Mouse (Mus musculus): ENCODE data around the gene Elavl1. TPM values are rescaled to one million over a fixed set of nuclear protein-coding genes. Genes with fewer than 3 reads are reported as not detected.
A peak's percentile ranks its signal among the peaks of the same experiment; 100 is the strongest.
"Not testable (repeated sequence)": the region's sequence is repeated elsewhere in the genome, so short reads cannot be mapped to it uniquely, and the experiment has no call there.

The Elavl1 gene
- 209 and 213 TPM in 2 replicates for polyA plus RNA-seq (2015; fragmentation: Nextera tagmentation; extraction: Ambion mirVana)

DNA sequence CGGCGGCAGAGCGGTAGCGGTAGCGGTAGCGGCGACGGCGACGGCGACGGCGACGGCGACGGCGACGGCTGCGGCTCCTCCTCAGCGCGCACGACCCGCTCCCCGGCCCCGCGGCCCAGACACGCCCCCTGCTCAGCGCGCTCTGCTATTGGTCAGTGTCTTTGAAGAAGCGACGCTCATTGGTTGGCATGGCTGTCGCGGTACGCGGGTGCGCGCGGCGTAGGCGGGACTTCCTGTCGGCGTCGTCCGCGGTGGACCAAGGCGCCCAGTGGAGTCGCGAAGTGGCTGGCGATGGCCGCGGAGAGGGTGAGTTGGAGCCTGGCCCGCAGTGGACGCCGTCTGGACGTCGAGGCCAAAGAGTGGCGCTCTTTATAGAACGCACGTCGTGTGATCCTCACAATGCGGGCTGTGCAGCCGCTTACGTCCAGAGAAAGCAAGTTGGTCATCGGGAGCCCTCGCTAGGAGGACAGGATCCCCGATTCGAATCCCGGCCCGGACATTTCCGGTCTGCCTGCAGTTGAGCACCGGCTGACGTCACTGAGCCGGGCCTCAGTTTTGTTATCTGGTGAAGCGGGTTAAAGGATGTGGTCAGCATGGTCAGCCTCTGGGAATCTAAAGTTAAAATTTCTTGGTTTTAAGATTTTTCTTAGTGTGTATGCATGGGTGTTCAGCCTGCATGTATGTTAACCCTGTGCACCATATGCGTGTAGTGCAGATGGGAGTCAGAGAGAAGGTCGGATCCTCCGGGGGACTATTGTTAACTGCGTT is at the start of gene Elavl1, which contains the start of gene Ccl25:
TSS of gene Elavl1 (minus strand) at position 431 of the 768 bp plus-strand sequence.
TSS of gene Ccl25 (plus strand) at position 228 of the 768 bp plus-strand sequence.
- H3K4me1 ChIP-seq, result peaks cover 36% of the 10 kb centered on the region
- H3K27me3 ChIP-seq, result no peaks in the 10 kb centered on the region
- no peaks in the 10 kb centered on the region for H3K9me3 ChIP-seq (replicated peaks)
- peak within 1 kb of the TSS; percentile 96 for H3K4me3 ChIP-seq (replicated peaks)
- H3K4me2 ChIP-seq (replicated peaks), result peak within 1 kb of the TSS; percentile 89
- H3K9ac ChIP-seq, result peak within 1 kb of the TSS; percentile 92
- peaks cover 43% of the 10 kb centered on the region for H3K36me3 ChIP-seq
- WGBS, result under 1% methylated on average over 78 of the region's 78 CpGs
- peak within 1 kb of the TSS; percentile 91 for H3K27ac ChIP-seq (replicated peaks)
- peak; percentile 98 for ATAC-seq (ENCODE audit: insufficient number of reproducible peaks, low FRiP score, low TSS enrichment, low read depth)

DNA sequence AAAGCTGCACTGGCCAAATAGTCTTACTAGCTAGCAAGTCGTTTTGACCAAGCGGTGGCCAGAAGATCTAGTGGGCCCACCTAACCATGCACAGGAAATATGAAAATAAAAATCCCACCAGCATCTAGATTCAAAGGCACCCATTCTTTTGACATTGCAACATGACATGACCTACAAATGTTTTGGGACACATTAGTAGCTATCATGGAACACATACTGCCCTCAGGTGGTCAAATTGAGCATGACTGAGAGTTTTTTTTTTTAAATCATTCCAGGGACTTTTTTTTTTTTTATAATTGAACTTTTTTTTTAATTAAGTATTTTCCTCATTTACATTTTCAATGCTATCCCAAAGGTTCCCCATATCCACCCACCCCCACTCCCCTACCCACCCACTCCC is 47.4 kb upstream of the Elavl1 start:
- Histone ChIP-seq H3K27ac (replicated peaks) (no peak overlapping the region), H3K9ac (no peak overlapping the region), H3K27me3 (no peaks in the 10 kb centered on the region), H3K4me1 (no peaks in the 10 kb centered on the region), H3K36me3 (no peaks in the 10 kb centered on the region), H3K9me3 (replicated peaks) (no peaks in the 10 kb centered on the region), H3K4me2 (replicated peaks) (no peak overlapping the region), H3K4me3 (replicated peaks) (no peak overlapping the region)
- whole genome bisulfite sequencing, result 78% methylated on average over 2 of the region's 2 CpGs
- no peak for ATAC-seq (ENCODE audit: insufficient number of reproducible peaks, low FRiP score, low TSS enrichment, low read depth)

- no peak overlapping the region for H3K27ac ChIP-seq (replicated peaks)
- H3K36me3 ChIP-seq, result no peaks in the 10 kb centered on the region
- WGBS, result 35% methylated on average over 2 of the region's 2 CpGs
- ATAC-seq (ENCODE audit: insufficient number of reproducible peaks, low FRiP score, low TSS enrichment, low read depth), result no peak; the same call in 1 of the 2 replicates
- no peaks in the 10 kb centered on the region for H3K4me1 ChIP-seq
- no peak overlapping the region for H3K9ac ChIP-seq
- no peaks in the 10 kb centered on the region for H3K9me3 ChIP-seq (replicated peaks)
- H3K4me2 ChIP-seq (replicated peaks), result no peak overlapping the region
- no peak overlapping the region for H3K4me3 ChIP-seq (replicated peaks)
- no peaks in the 10 kb centered on the region for H3K27me3 ChIP-seq
These were observed 44.9 kb upstream of the Elavl1 start for GRCm38 (mm10) chr8:4370078-4370477.

- H3K4me3 ChIP-seq (replicated peaks), result no peak overlapping the region
- no peaks in the 10 kb centered on the region for H3K27me3 ChIP-seq
- H3K9ac ChIP-seq, result no peak overlapping the region
- no peak overlapping the region for H3K4me2 ChIP-seq (replicated peaks)
- no peaks in the 10 kb centered on the region for H3K4me1 ChIP-seq
- no peak overlapping the region for H3K27ac ChIP-seq (replicated peaks)
- no peak for ATAC-seq (ENCODE audit: insufficient number of reproducible peaks, low FRiP score, low TSS enrichment, low read depth)
- no peaks in the 10 kb centered on the region for H3K9me3 ChIP-seq (replicated peaks)
- 94% methylated on average over 4 of the region's 4 CpGs for WGBS
- H3K36me3 ChIP-seq, result no peaks in the 10 kb centered on the region
These were observed 43.3 kb upstream of the Elavl1 start for GRCm38 (mm10) chr8:4368470-4368869.

DNA sequence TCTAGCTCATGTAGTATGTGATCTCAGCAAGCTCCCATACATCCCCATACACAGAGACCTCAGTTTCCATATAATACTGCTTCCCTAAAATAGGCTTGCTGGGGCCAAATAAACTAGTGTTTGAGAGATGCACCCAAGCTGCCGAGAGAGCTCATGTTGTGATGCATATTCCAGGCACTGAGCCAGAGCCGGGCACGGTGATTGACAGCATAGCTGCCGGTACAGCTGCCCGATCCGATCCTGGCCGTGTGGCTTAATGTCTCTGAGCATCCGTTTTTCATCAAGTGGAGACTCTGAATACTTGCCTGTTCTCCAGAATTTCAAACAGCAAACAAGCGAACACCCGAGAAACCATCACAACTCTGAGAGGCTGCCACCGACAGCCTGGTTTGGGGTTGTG is 42.6 kb upstream of the Elavl1 start:
- H3K4me1 ChIP-seq, result no peaks in the 10 kb centered on the region
- ATAC-seq (ENCODE audit: insufficient number of reproducible peaks, low FRiP score, low TSS enrichment, low read depth), result no peak
- no peak overlapping the region for H3K9ac ChIP-seq
- H3K27me3 ChIP-seq, result no peaks in the 10 kb centered on the region
- no peak overlapping the region for H3K4me2 ChIP-seq (replicated peaks)
- H3K9me3 ChIP-seq (replicated peaks), result no peaks in the 10 kb centered on the region
- 35% methylated on average over 11 of the region's 11 CpGs for WGBS
- H3K4me3 ChIP-seq (replicated peaks), result no peak overlapping the region
- no peak overlapping the region for H3K27ac ChIP-seq (replicated peaks)
- no peaks in the 10 kb centered on the region for H3K36me3 ChIP-seq

- no peak overlapping the region for H3K4me2 ChIP-seq (replicated peaks)
- H3K9ac ChIP-seq, result no peak overlapping the region
- no peak overlapping the region for H3K27ac ChIP-seq (replicated peaks)
- H3K9me3 ChIP-seq (replicated peaks), result no peaks in the 10 kb centered on the region
- no peaks in the 10 kb centered on the region for H3K36me3 ChIP-seq
- no peaks in the 10 kb centered on the region for H3K4me1 ChIP-seq
- 84% methylated on average over 3 of the region's 3 CpGs for WGBS
- H3K27me3 ChIP-seq, result no peaks in the 10 kb centered on the region
- no peak overlapping the region for H3K4me3 ChIP-seq (replicated peaks)
- ATAC-seq (ENCODE audit: insufficient number of reproducible peaks, low FRiP score, low TSS enrichment, low read depth), result no peak
These were observed 41.0 kb upstream of the Elavl1 start for GRCm38 (mm10) chr8:4366189-4366588.

DNA sequence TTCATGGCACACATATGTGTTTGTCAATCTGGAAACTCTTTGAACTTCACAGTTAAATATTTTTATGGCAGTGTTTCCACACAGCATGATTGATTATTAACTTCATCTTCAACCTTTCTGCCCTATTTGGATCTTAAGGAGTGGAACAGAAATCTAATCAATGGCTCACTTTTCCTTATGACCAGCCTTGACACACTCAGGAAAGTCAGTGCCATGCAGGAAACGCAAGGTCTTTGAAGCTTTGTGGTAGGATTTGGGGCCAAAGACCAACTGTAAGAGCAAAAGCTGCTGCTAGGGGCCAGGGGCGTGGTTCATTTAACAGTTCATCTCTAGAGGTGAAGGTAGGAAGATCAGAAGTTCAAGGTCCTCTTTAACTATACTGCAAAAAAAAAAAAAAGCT is 35.7 kb upstream of the Elavl1 start:
- 85% methylated on average over 2 of the region's 2 CpGs for WGBS
- Histone ChIP-seq H3K4me3 (replicated peaks) (no peak overlapping the region), H3K36me3 (no peaks in the 10 kb centered on the region), H3K4me2 (replicated peaks) (no peak overlapping the region), H3K9ac (no peak overlapping the region), H3K9me3 (replicated peaks) (no peaks in the 10 kb centered on the region), H3K27me3 (no peaks in the 10 kb centered on the region), H3K4me1 (no peaks in the 10 kb centered on the region), H3K27ac (replicated peaks) (no peak overlapping the region)
- ATAC-seq (ENCODE audit: insufficient number of reproducible peaks, low FRiP score, low TSS enrichment, low read depth), result no peak

GRCm38 (mm10) chr8:4359362-4359761 is 34.1 kb upstream of the Elavl1 start:
- no peak for ATAC-seq (ENCODE audit: insufficient number of reproducible peaks, low FRiP score, low TSS enrichment, low read depth)
- WGBS, result 54% methylated on average over 3 of the region's 3 CpGs
- H3K27me3 ChIP-seq, result no peaks in the 10 kb centered on the region
- no peaks in the 10 kb centered on the region for H3K4me1 ChIP-seq
- H3K27ac ChIP-seq (replicated peaks), result no peak overlapping the region
- H3K36me3 ChIP-seq, result no peaks in the 10 kb centered on the region
- no peak overlapping the region for H3K4me2 ChIP-seq (replicated peaks)
- no peak overlapping the region for H3K9ac ChIP-seq
- no peak overlapping the region for H3K4me3 ChIP-seq (replicated peaks)
- H3K9me3 ChIP-seq (replicated peaks), result no peaks in the 10 kb centered on the region

GRCm38 (mm10) chr8:4355455-4355854 is 30.2 kb upstream of the Elavl1 start:
- Histone ChIP-seq H3K27me3 (no peaks in the 10 kb centered on the region), H3K9me3 (replicated peaks) (no peaks in the 10 kb centered on the region), H3K36me3 (no peaks in the 10 kb centered on the region), H3K4me3 (replicated peaks) (no peak overlapping the region), H3K9ac (no peak overlapping the region), H3K27ac (replicated peaks) (no peak overlapping the region), H3K4me1 (no peaks in the 10 kb centered on the region), H3K4me2 (replicated peaks) (no peak overlapping the region)
- ATAC-seq (ENCODE audit: insufficient number of reproducible peaks, low FRiP score, low TSS enrichment, low read depth), result no peak
- WGBS, result 81% methylated on average over 10 of the region's 10 CpGs

GRCm38 (mm10) chr8:4354516-4354915 is 29.3 kb upstream of the Elavl1 start:
- Histone ChIP-seq H3K9me3 (replicated peaks) (no peaks in the 10 kb centered on the region), H3K27me3 (no peaks in the 10 kb centered on the region), H3K4me1 (no peaks in the 10 kb centered on the region)

GRCm38 (mm10) chr8:4353741-4354140 is 28.5 kb upstream of the Elavl1 start:
- no peaks in the 10 kb centered on the region for H3K36me3 ChIP-seq

More at GRCm38 (mm10) chr8:4354516-4354915, 29.3 kb upstream of the Elavl1 start:
- Histone ChIP-seq H3K27ac (replicated peaks) (no peak overlapping the region), H3K4me3 (replicated peaks) (no peak overlapping the region), H3K36me3 (no peaks in the 10 kb centered on the region), H3K4me2 (replicated peaks) (no peak overlapping the region), H3K9ac (no peak overlapping the region)
- 60% methylated on average over 1 of the region's 1 CpGs for WGBS
- ATAC-seq (ENCODE audit: insufficient number of reproducible peaks, low FRiP score, low TSS enrichment, low read depth), result no peak

GRCm38 (mm10) chr8:4352562-4352961 is 27.3 kb upstream of the Elavl1 start:
- WGBS, result 89% methylated on average over 6 of the region's 6 CpGs
- ATAC-seq (ENCODE audit: insufficient number of reproducible peaks, low FRiP score, low TSS enrichment, low read depth), result not testable (repeated sequence)

More at GRCm38 (mm10) chr8:4353741-4354140, 28.5 kb upstream of the Elavl1 start:
- Histone ChIP-seq H3K9ac (no peak overlapping the region), H3K4me3 (replicated peaks) (no peak overlapping the region), H3K9me3 (replicated peaks) (no peaks in the 10 kb centered on the region), H3K27me3 (no peaks in the 10 kb centered on the region), H3K4me2 (replicated peaks) (no peak overlapping the region), H3K4me1 (no peaks in the 10 kb centered on the region), H3K27ac (replicated peaks) (no peak overlapping the region)
- WGBS, result 80% methylated on average over 4 of the region's 4 CpGs
- no peak for ATAC-seq (ENCODE audit: insufficient number of reproducible peaks, low FRiP score, low TSS enrichment, low read depth)

More at GRCm38 (mm10) chr8:4352562-4352961, 27.3 kb upstream of the Elavl1 start:
- H3K36me3 ChIP-seq; H3K4me1 ChIP-seq; H3K4me2 ChIP-seq (replicated peaks); H3K9me3 ChIP-seq (replicated peaks); H3K4me3 ChIP-seq (replicated peaks); H3K27ac ChIP-seq (replicated peaks); H3K9ac ChIP-seq; H3K27me3 ChIP-seq: not testable (repeated sequence)

Measured in embryonic facial prominence, embryonic 15.5 days (tissue).